Mouse (Mus musculus): ENCODE measurements at regions not wholly inside any gene's neighbourhood (a gene's known extent, or its start where the extent isn't known, plus 50 kb on each side); places are given as distances from the start of the nearest gene placed in this dataset.

- DNase-seq (ENCODE audit: low spot score): no peak
Observed at GRCm38 (mm10) chr9:61673575-61674203, 240.7 kb downstream of the Rplp1 start.

DNA sequence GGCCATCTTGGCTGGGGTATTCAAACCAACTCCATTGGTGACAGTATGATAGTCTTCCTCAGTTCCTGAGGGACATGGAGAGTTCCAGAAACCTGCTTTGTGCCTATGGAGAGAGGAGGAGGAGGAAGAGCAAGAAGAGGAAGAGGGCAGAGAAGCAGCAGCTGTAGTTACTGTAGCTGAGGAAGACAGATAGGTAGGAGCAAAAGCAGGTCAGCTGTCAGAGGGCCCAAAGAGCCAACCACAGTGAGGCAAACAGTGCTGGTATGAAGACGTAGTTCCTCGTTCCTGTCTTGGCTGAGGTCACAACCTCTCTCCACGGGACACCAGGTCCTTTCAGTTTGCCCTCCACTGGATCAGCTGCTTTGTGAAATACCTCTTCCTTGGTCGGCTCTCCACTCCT lies 243.4 kb downstream of the Rplp1 start:
- no peak for DNase-seq (ENCODE audit: low spot score)

- no peak for DNase-seq (ENCODE audit: low spot score)
Observed at GRCm38 (mm10) chr9:61669729-61670520, 244.4 kb downstream of the Rplp1 start.

GRCm38 (mm10) chr9:61668723-61669122 lies 245.6 kb downstream of the Rplp1 start:
- no peak for DNase-seq (ENCODE audit: low spot score)

DNA sequence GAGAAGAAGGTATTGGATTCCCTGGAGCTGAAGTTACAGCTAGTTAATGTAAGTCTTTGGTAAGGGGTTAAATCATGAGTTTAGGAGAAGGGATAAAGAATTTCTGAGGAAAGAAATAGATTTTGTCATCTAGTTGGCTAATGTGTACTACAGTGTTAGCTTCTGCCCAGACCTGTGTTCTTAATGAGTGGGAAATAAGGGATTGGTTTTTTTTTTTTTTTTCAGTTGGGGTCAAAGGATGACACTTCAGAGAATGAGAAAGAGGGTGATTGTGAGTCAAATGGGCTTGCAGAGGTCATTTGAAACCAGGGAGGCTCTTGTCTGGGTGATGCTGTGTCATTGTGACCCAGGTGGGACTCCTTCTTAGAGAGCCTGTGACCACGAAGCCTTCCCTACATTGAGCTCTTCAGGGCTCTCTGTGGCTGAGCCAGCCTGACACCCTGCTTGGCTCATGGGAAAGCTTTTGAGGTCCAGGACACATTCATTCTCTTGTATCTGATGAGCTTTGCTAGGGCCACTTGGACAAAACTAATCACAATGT lies 246.1 kb downstream of the Rplp1 start:
- DNase-seq (ENCODE audit: low spot score): no peak

- no peak for DNase-seq (ENCODE audit: low spot score)
Observed at GRCm38 (mm10) chr9:61667453-61668074, 246.8 kb downstream of the Rplp1 start.

DNA sequence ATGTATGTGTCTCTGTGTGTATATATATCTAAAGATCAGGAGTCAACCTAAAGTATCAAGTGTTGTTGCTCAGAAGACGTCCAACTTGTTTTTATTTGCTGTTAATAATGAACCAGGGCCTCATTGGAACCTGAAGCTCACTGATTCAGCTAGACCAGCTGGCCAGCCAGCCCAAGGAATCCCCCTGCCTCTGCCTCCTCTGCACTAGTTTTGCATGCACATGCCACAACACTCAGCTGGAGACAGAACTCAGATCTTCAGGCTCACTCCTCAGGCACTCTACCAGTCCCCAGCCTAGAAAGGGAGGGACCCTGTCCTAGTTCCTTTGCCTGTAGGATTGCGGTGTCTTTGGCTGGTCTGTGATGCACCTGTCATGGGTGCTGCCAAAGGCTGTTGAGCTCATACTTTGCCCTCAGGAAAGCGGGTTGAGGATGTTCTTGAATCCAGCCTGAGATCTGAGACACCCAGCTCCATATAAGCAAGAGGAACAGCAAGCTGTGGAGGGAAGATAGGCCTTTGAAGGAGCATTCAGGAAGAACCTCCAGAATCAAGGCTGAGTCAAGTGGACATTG lies 247.5 kb downstream of the Rplp1 start:
- no peak for DNase-seq (ENCODE audit: low spot score)

DNA sequence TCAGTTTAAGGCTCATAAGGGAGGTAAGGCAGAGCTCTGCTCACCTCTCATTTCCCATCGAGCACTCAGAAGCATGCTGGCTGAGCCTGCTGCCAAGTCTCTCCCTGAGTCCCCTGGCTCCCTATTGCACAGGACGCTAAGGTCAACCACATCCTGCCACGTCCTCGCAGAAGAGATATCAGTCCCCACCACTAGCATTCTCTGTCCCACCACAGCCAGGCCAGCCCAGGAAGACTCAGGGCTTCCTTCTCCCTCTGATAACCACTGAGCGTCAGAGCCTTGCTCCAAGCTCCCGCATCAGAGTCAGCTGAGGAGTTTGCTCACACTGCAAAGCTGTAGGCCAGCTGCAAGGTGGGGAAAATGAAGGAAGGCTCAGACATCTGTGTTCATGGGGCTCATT lies 248.2 kb downstream of the Rplp1 start:
- DNase-seq (ENCODE audit: low spot score): no peak

DNA sequence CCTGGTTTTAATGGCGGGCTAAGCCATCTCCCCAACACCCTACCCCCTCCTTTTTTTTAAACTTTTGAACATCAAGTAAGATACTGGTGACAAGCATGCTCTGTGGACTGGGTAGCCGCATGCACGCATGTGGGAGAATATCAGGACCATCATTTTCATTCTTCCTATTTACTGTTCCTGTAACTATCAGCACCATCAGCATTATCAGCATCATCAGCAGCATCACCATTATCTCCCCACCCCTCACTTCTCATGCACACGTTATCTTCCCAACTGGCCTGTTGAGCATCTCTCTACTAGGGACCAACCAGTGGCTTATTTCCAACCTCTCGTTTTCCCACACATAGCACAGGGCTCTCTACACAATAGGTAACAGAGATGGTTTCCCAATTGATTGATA lies 249.1 kb downstream of the Rplp1 start:
- no peak for DNase-seq (ENCODE audit: low spot score)

- no peak for DNase-seq (ENCODE audit: low spot score)
Observed at GRCm38 (mm10) chr9:61664000-61664622, 250.2 kb downstream of the Rplp1 start.

DNA sequence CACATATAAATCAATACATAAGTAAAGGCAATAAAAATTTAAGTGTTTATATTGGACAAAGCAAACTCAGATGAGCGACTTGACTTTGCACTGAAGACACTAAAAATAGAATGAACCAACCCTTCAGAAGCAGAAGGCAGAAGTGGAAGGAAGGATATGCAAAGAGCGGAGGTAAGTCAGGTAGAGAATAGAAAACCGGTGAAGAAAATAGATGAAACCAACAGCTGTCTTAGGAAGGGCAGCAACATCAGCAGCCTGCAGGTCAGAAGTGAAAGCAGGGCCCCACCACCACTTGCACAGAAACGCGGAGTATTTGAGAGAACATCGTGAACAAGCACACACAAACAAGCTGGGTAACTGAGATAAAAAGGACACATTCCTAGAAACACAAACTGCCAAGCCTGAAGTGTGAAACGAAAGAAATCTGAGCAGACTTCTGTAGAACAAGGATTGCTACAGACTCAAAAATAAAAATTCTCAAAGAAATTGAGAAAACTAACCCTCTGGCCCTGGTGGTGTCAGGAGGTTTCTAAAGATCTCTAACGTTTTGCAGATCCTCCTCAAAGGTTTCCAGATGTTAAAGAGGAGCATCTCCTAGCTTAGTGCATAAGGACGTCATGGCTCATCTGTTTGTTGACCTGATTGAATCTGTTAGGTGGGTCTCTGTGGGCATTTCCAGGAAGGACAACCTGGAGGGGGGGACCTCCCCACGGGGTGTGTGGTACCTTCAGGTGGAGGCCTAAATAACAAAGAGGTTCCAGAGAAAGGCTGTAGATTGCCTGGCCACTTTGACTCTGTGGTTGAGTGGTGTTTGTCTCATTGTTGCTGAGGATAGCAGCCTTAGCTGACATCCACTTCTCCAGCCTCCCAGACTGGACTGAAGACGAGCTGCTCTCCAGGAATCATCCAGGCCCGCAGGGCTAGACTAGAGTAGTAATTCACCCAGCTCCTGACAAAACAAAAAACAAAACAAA lies 252.0 kb downstream of the Rplp1 start:
- DNase-seq (ENCODE audit: low spot score): no peak

- no peak for DNase-seq (ENCODE audit: low spot score)
Observed at GRCm38 (mm10) chr9:61660191-61660590, 254.2 kb downstream of the Rplp1 start.

- DNase-seq (ENCODE audit: low spot score): no peak
Observed at GRCm38 (mm10) chr9:61657996-61658395, 256.3 kb downstream of the Rplp1 start.

DNA sequence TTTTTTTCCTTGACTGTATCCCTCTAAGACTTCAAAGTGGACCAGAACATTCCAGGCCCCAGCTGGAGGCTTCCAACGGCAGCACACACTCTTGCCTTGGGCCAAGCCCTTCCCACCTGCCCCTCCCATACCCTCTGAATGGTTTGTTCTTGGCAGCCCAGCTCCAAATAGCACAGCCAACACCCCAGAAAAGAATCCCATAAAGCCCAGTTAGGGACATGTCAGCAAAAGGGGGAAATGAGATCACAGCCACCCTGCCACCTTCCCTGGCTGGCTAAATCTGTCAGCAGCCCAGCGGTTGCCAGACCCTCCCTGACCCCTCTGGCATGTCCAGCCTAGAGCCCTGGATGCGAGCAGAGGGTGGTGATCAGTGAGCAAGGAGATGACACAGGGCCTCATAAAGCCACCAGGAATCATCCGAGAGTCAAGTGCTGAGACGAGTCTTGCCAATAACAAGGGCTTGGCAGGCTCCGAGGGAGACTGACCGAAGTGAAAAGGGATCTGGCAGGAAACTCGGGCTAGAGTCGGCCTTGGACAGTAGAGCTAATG lies 258.8 kb downstream of the Rplp1 start:
- DNase-seq (ENCODE audit: low spot score): no peak

- DNase-seq (ENCODE audit: low spot score): peak; percentile 51
Observed at GRCm38 (mm10) chr9:61645661-61646425, 268.5 kb downstream of the Rplp1 start.

DNA sequence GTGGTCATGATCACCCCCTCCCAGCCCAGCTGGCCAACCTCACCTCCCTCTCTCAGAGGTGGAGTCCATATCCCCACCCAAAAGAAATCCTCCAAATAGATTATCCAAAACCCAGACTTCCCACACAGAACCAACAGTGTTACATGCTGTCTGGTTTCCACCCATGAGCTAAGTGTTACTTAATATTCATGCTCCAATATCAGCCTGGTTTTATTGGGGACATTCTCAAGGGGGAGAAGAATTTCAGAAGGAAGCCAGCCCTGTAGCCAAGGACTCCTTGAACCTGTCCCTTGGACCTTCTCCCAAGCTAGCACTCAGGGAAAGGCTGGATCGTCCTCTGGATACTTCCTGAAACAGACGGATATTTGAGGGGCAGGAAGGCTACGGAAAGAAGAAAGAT lies 268.6 kb downstream of the Tle3 start:
- DNase-seq (ENCODE audit: low spot score): no peak

DNA sequence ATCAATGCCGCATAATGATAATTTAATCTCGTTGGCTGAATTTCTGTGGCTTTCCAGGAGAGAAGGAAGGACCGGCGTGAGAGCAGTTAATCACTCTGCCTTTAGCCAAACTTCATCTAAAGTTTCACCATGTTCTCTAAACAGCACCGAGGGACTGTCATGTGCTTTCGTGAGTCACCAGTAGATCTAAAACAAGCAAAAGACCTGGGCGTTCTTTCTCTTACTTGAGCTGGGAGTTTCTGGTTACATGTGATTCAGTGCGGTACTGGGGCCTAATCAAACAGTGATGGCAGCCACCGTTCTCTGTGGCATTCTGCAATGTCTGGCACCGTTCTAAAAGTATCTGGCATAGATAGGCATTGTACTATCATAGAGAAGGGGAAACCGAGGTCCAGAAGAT lies 266.7 kb downstream of the Tle3 start:
- no peak for DNase-seq (ENCODE audit: low spot score)

DNA sequence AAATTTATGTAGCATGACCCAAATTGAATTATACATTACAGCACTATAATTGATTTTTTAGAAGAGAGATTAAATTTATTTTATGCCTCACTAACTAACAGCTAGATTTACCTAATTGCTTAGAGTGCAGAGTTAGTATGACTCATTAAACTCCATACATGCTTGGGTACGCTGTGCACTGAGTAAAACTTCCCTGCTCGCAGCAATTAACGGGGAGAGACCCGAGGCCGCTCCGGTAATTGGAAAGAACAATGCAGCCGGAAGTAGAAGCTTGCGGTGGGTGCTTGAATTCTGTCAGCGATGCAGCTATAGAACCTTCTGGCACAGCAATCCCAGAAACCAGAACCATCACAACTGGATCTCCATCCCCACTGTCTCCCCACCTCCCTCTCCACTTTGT lies 261.8 kb downstream of the Tle3 start:
- peak; percentile 76 for DNase-seq (ENCODE audit: low spot score)

- no peak for DNase-seq (ENCODE audit: low spot score)
Observed at GRCm38 (mm10) chr9:61632602-61633001, 260.4 kb downstream of the Tle3 start.

- DNase-seq (ENCODE audit: low spot score): no peak
Observed at GRCm38 (mm10) chr9:61631097-61631496, 258.9 kb downstream of the Tle3 start.

Data from retina, embryonic 14.5 days (tissue).